Mouse (Mus musculus) lung, adult 2 months (tissue): ENCODE data around the gene Arid3a.

Experiments
- CTCF ChIP-seq: fragments of 200-500 bp; IDR thresholded peaks from 2 replicates; pipeline ENCODE4 v1.5.1; 2011; ENCODE audit warnings: mild to moderate bottlenecking, low read length, control low read depth; ENCODE audit not compliant: insufficient read depth
- POLR2A ChIP-seq: fragments of 200-500 bp; IDR thresholded peaks from 2 replicates; pipeline ENCODE4 v1.6.1; 2011; ENCODE audit warnings: low read depth, mild to moderate bottlenecking, control low read depth, low read length, borderline replicate concordance; ENCODE audit errors: extremely low read depth

DNA sequence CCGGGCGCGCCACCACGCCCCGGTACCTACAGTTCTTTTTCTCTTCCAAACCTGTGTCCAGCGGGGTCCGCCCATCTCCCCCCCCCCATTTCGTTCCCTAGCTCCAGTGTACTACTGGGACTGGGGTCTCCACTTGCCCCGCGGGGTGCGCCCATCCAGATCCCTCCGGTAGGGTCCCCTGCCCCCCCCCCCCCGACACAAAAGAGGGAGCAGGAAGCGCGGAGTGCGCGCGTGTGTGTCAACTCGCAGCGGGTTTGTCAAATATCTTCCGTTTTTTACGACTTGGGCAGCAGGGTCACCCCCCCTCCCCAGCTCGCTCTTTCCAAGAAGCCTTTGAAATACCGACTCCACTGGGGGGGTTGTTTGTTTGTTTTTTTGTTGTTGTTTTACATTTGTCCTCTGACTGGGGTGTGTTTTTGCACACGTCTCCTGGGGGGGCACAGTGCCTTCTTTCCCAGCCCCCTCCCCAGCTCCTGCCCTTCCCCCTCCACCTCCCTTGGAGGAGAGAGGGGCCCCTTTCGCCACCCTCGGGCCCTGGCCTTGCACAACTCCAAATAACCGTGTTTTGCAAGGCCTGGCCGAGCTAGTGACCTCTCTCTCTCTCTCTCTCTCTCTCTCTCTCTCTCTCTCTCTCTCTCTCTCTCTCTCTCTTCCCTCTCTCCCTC, 1.3 kb downstream of the Arid3a start:
- TF ChIP-seq CTCF (no peak), POLR2A (no peak)
